Mouse (Mus musculus) ES-E14 (cell line): Measurements from ENCODE around the gene Tspan31. TPM values are rescaled to one million over a fixed set of nuclear protein-coding genes. Genes with fewer than 3 reads are reported as not detected.

Experiments
- DNase-seq: peaks from one replicate; pipeline ENCODE4 v3.0.0-alpha.2; 2013; ENCODE audit warnings: low read depth, low spot score
- H3K27ac ChIP-seq: 2 replicates; pipeline ENCODE4 v1.5.1; 2012; ENCODE audit warnings: low read depth, mild to moderate bottlenecking, low read length, moderate library complexity, mixed read lengths; ENCODE audit not compliant: poor library complexity, insufficient read depth, severe bottlenecking
- H3K36me3 ChIP-seq: 2 replicates; pipeline ENCODE4 v1.6.1; 2012; ENCODE audit warnings: mild to moderate bottlenecking, low read length, moderate library complexity, mixed read lengths; ENCODE audit not compliant: control insufficient read depth, poor library complexity, insufficient read depth, severe bottlenecking
- H3K4me1 ChIP-seq, 2 experiments: fragments of 150-350 bp in 1 of 2; sonication (generic) in 1 of 2; 2 replicates each; pipeline ENCODE4 v1.6.1; 2012; ENCODE audit warnings: low read length in 2 of 2, mild to moderate bottlenecking in 1 of 2, mixed read lengths in 1 of 2; ENCODE audit not compliant: control insufficient read depth in 2 of 2, insufficient read depth in 2 of 2, poor library complexity in 1 of 2
- H3K4me3 ChIP-seq, 2 experiments: fragments of 150-350 bp in 1 of 2; sonication (generic) in 1 of 2; 2 replicates each; pipeline ENCODE4 v1.5.1; 2012; ENCODE audit warnings: low read length in 2 of 2, low read depth in 1 of 2, mild to moderate bottlenecking in 1 of 2, mixed read lengths in 1 of 2; ENCODE audit not compliant: insufficient read depth in 1 of 2, poor library complexity in 1 of 2, severe bottlenecking in 1 of 2
- H3K9ac ChIP-seq: 2 replicates; pipeline ENCODE4 v1.6.1; 2012; ENCODE audit warnings: low read depth, mild to moderate bottlenecking, low read length, mixed read lengths; ENCODE audit not compliant: poor library complexity, insufficient read depth, severe bottlenecking
- H3K9me3 ChIP-seq: fragments of 150-350 bp; sonication (generic); 2 replicates; pipeline ENCODE4 v1.6.1; 2012; ENCODE audit warnings: low read depth, mild to moderate bottlenecking, low read length; ENCODE audit not compliant: control insufficient read depth, insufficient read depth
- CHD2 ChIP-seq: IDR thresholded peaks from 2 replicates; pipeline ENCODE4 v1.6.1; 2014; ENCODE audit warnings: mild to moderate bottlenecking, low read depth, low read length, inconsistent platforms
- HCFC1 ChIP-seq: IDR thresholded peaks from 2 replicates; pipeline ENCODE4 v1.6.1; 2012; ENCODE audit warnings: low read length, inconsistent platforms, borderline replicate concordance; ENCODE audit not compliant: insufficient read depth
- MAFK ChIP-seq: IDR thresholded peaks from 2 replicates; pipeline ENCODE4 v1.6.1; 2014; ENCODE audit warnings: mild to moderate bottlenecking, low read depth, low read length, inconsistent platforms; ENCODE audit not compliant: insufficient read depth
- ZC3H11A ChIP-seq: IDR thresholded peaks from 2 replicates; pipeline ENCODE4 v1.6.1; 2012; ENCODE audit warnings: low read depth, mild to moderate bottlenecking, inconsistent platforms, low read length, borderline replicate concordance
- ZNF384 ChIP-seq: IDR thresholded peaks from 2 replicates; pipeline ENCODE4 v1.6.1; 2012; ENCODE audit warnings: low read depth, low read length, inconsistent platforms
- in situ Hi-C, 2 experiments: fragments of 600-800 bp; cut with MboI; formaldehyde crosslinking; loops; one replicate each; pipeline ENCODE4 v1.15.1; 2025; ENCODE audit warnings: low sequenced_read_pairs in 2 of 2, inconsistent platforms in 1 of 2; ENCODE audit not compliant: unreplicated experiment in 2 of 2
- total RNA-seq: library from RNA; depleted of rRNA; stranded (reverse); fragments of 300-350 nt; gene quantifications from 2 replicates; pipeline ENCODE4 v1.2.3, GENCODE M21; 2012

The Tspan31 gene
- total RNA-seq, 1 experiment, result 121 TPM

- no peak overlapping the region for H3K9ac ChIP-seq
- H3K27ac ChIP-seq, result no peak overlapping the region
- H3K9me3 ChIP-seq, result no peaks in the 10 kb centered on the region
- DNase-seq, result no peak
- TF ChIP-seq HCFC1 (no peak), CHD2 (no peak), ZNF384 (no peak), MAFK (no peak), ZC3H11A (no peak)
- in situ Hi-C loops, result no loop called here
- peaks cover 4% of the 10 kb centered on the region for H3K36me3 ChIP-seq
- peaks cover 0 to 7% of the 10 kb centered on the region in 2 experiments; a peak in 1 of 4 replicates for H3K4me1 ChIP-seq
- no peak overlapping the region; a peak in 1 of 4 replicates for H3K4me3 ChIP-seq
Measured at GRCm38 (mm10) chr10:127050119-127050474, 20.0 kb downstream of the Tspan31 start.

- H3K4me3 ChIP-seq, result peak overlapping the region; percentile 56 to 60
- H3K9me3 ChIP-seq, result no peaks in the 10 kb centered on the region
- peak overlapping the region; percentile 29; the same call in 1 of the 2 replicates for H3K9ac ChIP-seq
- no peak for DNase-seq
- in situ Hi-C loops, result no loop called here
- TF ChIP-seq ZNF384 (no peak), HCFC1 (no peak), ZC3H11A (no peak), CHD2 (no peak), MAFK (no peak)
- H3K27ac ChIP-seq, result no peak overlapping the region
- H3K36me3 ChIP-seq, result peaks cover 10% of the 10 kb centered on the region
- H3K4me1 ChIP-seq, result peaks cover 0 to 7% of the 10 kb centered on the region in 2 experiments; a peak in 1 of 4 replicates
Measured at GRCm38 (mm10) chr10:127049395-127050118, 20.5 kb downstream of the Tspan31 start.

GRCm38 (mm10) chr10:127048608-127049394 lies 21.3 kb downstream of the Tspan31 start:
- no peaks in the 10 kb centered on the region for H3K9me3 ChIP-seq
- H3K4me3 ChIP-seq, result peak overlapping the region; percentile 56 to 60
- in situ Hi-C loops, result no loop called here
- DNase-seq, result no peak
- no peak overlapping the region for H3K27ac ChIP-seq
- TF ChIP-seq CHD2, result no peak
- no peak for TF ChIP-seq ZNF384
- TF ChIP-seq ZC3H11A, result no peak
- peak overlapping the region; percentile 15; the same call in 1 of the 2 replicates for H3K9ac ChIP-seq
- H3K36me3 ChIP-seq, result peaks cover 13% of the 10 kb centered on the region
- H3K4me1 ChIP-seq, result peaks cover 0 to 6% of the 10 kb centered on the region in 2 experiments; a peak in 1 of 4 replicates

- Histone ChIP-seq H3K4me3 (peak within 1 kb of the TSS; percentile 56 to 60), H3K4me1 (peaks cover 0 to 6% of the 10 kb centered on the region in 2 experiments; a peak in 2 of 4 replicates), H3K9me3 (no peaks in the 10 kb centered on the region), H3K9ac (peak within 1 kb of the TSS; percentile 15; the same call in 1 of the 2 replicates), H3K27ac (no peak within 1 kb of the TSS), H3K36me3 (peaks cover 19% of the 10 kb centered on the region)
- in situ Hi-C loops, result no loop called here
- DNase-seq, result no peak
- TF ChIP-seq ZC3H11A (no peak), HCFC1 (no peak), CHD2 (no peak), MAFK (no peak), ZNF384 (no peak)
Measured at GRCm38 (mm10) chr10:127047954-127048353, 22.1 kb downstream of the Tspan31 start, which contains the start of gene Cyp27b1. TSS of gene Cyp27b1 (plus strand) at chr10:127048250.
